Mouse (Mus musculus) intestine, embryonic 14.5 days (tissue): ENCODE measurements around the gene Zc2hc1c. TPM values are rescaled to one million over a fixed set of nuclear protein-coding genes. Genes with fewer than 3 reads are reported as not detected.

Experiments used
- ATAC-seq: fragments of 200-750 bp; cut with Nextera tagmentation; replicated peaks from 2 replicates; pipeline ENCODE4 v1.8.0; 2017; ENCODE audit warnings: low read depth, moderate number of reproducible peaks, moderate TSS enrichment, moderate library complexity; ENCODE audit not compliant: low FRiP score, low TSS enrichment
- DNase-seq: peaks from one replicate; pipeline ENCODE4 v3.0.0-alpha.2; 2018; ENCODE audit warnings: low spot score
- H3K27ac ChIP-seq: fragments of 300-500 bp; sonication (generic); 2 replicates; pipeline ENCODE4 v1.5.1; 2014; ENCODE audit warnings: low read depth, mild to moderate bottlenecking, control low read depth
- H3K27me3 ChIP-seq: fragments of 300-500 bp; sonication (generic); replicated peaks from 2 replicates; pipeline ENCODE4 v1.6.1; 2014; ENCODE audit warnings: low read length, control low read depth; ENCODE audit not compliant: control insufficient read depth, insufficient read depth
- H3K36me3 ChIP-seq: fragments of 300-500 bp; sonication (generic); 2 replicates; pipeline ENCODE4 v1.6.1; 2014; ENCODE audit warnings: low read length, control low read depth; ENCODE audit not compliant: control insufficient read depth, insufficient read depth
- H3K4me1 ChIP-seq: fragments of 300-500 bp; sonication (generic); replicated peaks from 2 replicates; pipeline ENCODE4 v1.6.1; 2014; ENCODE audit warnings: low read length, control low read depth, mixed read lengths; ENCODE audit not compliant: control insufficient read depth, insufficient read depth
- H3K4me2 ChIP-seq: fragments of 300-500 bp; sonication (generic); 2 replicates; pipeline ENCODE4 v1.6.1; 2014; ENCODE audit warnings: low read length
- H3K4me3 ChIP-seq: fragments of 300-500 bp; sonication (generic); 2 replicates; pipeline ENCODE4 v1.5.1; 2014; ENCODE audit warnings: low read depth, low read length, control low read depth, mixed read lengths
- H3K9ac ChIP-seq: fragments of 300-500 bp; sonication (generic); 2 replicates; pipeline ENCODE4 v1.6.1; 2014; ENCODE audit warnings: mild to moderate bottlenecking, low read length
- H3K9me3 ChIP-seq: fragments of 300-500 bp; sonication (generic); 2 replicates; pipeline ENCODE4 v1.6.1; 2016; ENCODE audit warnings: low read length, control low read depth; ENCODE audit not compliant: control insufficient read depth
- WGBS: fragments of 180-500 bp; shearing (Covaris S2); extraction: QIAGEN DNeasy Blood & Tissue Kit; methylation state at CpG from one replicate; pipeline ENCODE4 v1.1.7; 2014; 5-methylcytosine and 5-hydroxymethylcytosine counted together
- microRNA-seq: library from miRNA; unstranded; fragments of <30 nt; microRNA quantifications from one replicate; pipeline ENCODE4, GENCODE M21; 2016
- polyA plus RNA-seq: library from polyadenylated mRNA; unstranded; fragments of >200 nt; fragmentation: Nextera tagmentation; extraction: Ambion mirVana; gene quantifications from 2 replicates; pipeline ENCODE4 v1.2.1, GENCODE M21; 2014

The Zc2hc1c gene
- polyA plus RNA-seq, 1 experiment from 2014 or later = 2.5 TPM

GRCm38 (mm10) chr12:85348338-85348737 lies 59.9 kb downstream of the Zc2hc1c start:
- no peak overlapping the region for H3K27ac ChIP-seq
- H3K9me3 ChIP-seq = no peaks in the 10 kb centered on the region
- H3K36me3 ChIP-seq = peaks cover 59% of the 10 kb centered on the region
- H3K4me1 ChIP-seq = no peaks in the 10 kb centered on the region
- WGBS = 79% methylated on average over 6 of the region's 6 CpGs
- H3K9ac ChIP-seq = no peak overlapping the region
- ATAC-seq (no peak), DNase-seq (no peak)
- H3K27me3 ChIP-seq = no peaks in the 10 kb centered on the region
- no peak overlapping the region for H3K4me2 ChIP-seq
- H3K4me3 ChIP-seq = no peak overlapping the region

Small RNAs within 50 kb of the gene (microRNA-seq; reads per million reads assigned to microRNA genes)
- gene Mir6938 = 0.42 reads per million

Other genes with a start within 250 kb of the Zc2hc1c start
- 2.2 and 2.7 TPM in 2 replicates for gene Prox2, start 177.8 kb upstream of the Zc2hc1c start, polyA plus RNA-seq
- 110 and 115 TPM in 2 replicates for gene Dlst, start 177.8 kb upstream of the Zc2hc1c start, polyA plus RNA-seq
- gene Rps6kl1, start 137.3 kb upstream of the Zc2hc1c start, polyA plus RNA-seq = 2.9 TPM in 2 replicates
- gene Pgf, start 110.8 kb upstream of the Zc2hc1c start, polyA plus RNA-seq = 19.2 and 20.4 TPM in 2 replicates
- 83.5 and 86.2 TPM in 2 replicates for gene Eif2b2, start 69.1 kb upstream of the Zc2hc1c start, polyA plus RNA-seq
- gene Mlh3, start 18.0 kb upstream of the Zc2hc1c start, polyA plus RNA-seq = 8.6 and 9.3 TPM in 2 replicates
- gene Acyp1, start 153 bp upstream of the Zc2hc1c start, polyA plus RNA-seq = 52.7 and 53.5 TPM in 2 replicates
- gene Nek9, start 50.8 kb downstream of the Zc2hc1c start, polyA plus RNA-seq = 16.5 and 17.2 TPM in 2 replicates
- gene Tmed10, start 86.3 kb downstream of the Zc2hc1c start, polyA plus RNA-seq = 344 TPM in 2 replicates
- gene Fos, start 185.3 kb downstream of the Zc2hc1c start, polyA plus RNA-seq = 2.7 TPM in 2 replicates